Mouse (Mus musculus): ENCODE data around the gene St3gal3.

Gene St3gal3

GRCm38 (mm10) chr4:117926545-117927482, 207.9 kb downstream of the St3gal3 start:
- peak; percentile 50 for DNase-seq (ENCODE audit: low spot score)

DNA sequence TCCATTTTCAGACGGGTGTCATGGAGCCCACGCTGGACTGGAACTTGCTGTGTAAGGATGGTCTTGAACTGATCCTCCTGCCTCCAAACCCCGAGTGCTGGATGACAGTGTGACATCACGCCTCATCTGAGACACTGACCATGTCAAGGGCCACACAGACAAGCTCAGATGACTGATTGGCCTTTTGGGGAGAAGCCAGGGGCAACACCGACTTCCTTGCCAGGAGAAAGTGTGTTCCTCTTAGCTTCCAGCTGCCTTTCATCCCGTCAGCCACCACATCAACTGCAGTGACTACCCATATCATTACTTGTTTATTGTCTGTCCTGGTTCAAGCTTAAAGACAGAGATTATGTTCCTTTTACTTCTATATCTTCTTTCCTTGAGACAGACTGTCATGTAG, 209.8 kb downstream of the St3gal3 start:
- no peak for DNase-seq (ENCODE audit: low spot score)

DNA sequence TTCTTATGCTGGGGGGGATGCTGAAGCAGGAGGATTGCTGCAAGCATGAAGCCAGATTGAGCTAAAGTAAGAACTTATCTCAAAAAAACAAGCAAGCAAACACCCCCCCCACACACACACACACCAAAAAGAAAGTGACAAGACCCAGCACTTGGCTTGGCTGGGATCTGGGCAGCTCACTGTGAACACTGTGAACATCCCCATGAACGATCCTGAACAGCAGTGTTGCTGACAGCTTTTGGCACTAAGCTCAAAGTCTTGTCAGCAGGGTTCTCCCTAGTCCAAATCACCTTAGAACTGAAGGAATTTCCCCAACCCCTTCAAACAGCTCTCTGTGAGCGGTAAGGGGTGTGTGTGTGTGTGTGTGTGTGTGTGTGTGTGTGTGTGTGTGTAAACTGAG, 211.3 kb downstream of the St3gal3 start:
- no peak for DNase-seq (ENCODE audit: low spot score)

DNA sequence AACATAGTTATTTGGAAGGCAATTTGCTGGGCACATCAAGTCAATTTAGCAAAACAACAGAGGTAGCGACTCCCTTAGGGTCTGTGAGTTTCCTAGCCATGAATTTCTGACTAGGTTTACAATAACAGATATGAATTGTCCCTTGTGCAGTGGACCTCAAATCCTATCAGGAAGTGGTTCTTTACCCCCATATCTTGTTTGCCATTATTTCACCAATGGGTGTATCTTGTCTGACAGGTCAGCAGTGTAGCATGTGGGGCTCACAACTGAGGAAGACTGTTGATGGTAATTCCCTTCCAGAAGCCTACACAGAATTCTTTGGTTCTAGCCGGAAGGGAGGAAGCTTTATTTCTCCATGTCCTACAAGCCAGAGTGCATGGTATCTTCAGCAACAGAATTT, 213.4 kb downstream of the St3gal3 start:
- no peak for DNase-seq (ENCODE audit: low spot score)

GRCm38 (mm10) chr4:117918762-117919161, 216.0 kb downstream of the St3gal3 start:
- no peak for DNase-seq (ENCODE audit: low spot score)

- DNase-seq (ENCODE audit: low spot score), result no peak
These were observed 216.5 kb downstream of the St3gal3 start for GRCm38 (mm10) chr4:117918261-117918660.

DNA sequence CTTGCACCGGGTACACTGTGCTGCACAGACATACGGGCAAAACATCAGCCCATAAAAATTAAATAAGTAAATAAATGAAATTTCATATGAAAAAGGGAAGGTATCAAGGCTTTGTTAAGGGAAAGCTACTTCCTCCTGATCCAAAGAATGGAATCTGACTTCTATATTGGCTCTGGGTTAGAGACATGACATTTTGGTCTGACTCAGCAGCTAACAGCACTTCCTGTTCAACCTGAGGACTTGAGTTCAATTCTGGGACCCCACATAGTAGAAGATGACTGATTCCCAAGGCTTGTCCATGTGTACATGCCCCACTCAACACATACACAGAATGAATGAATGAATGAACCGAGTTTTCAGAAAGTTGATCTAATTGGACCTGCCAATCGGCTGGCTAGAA, 216.9 kb downstream of the St3gal3 start:
- no peak for DNase-seq (ENCODE audit: low spot score)

DNA sequence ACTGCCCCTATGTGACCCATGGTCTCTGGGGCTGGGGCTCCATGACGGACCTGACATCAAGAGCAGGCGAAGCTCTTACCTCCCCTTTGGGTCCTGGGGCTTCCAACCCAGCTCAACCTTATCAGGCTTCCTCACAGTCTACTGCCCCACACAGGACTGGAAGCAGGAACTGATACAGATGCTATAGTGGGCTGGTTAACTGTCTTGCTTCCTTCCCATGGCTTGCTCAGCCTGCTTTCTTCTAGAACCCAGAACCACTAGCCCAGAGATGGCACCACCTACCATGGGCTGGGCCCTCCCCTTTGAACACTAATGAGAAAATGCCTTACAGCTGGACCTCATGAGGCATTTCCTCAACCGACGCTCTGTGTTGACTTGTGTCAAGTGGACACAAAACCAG, 217.3 kb downstream of the St3gal3 start:
- DNase-seq (ENCODE audit: low spot score), result no peak

DNA sequence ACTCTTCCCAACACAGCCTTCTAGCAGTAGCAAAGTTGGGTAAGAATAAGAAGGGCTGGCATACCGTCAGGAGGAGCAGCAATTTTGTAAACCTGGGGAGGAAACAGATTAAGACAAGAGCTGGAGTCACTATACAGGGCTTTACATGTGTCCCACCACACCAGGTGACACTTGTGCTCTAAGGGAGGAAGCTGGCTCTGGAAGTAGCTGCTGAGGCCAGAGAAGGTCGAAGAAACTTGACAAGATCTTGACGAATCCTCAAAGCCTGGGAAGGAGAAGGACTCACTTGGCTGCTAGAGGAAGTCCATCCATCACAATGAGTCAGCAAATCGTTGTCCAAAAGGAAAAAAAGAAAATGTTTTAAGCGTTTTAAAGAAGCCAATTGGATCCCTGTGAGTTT, 218.3 kb downstream of the St3gal3 start:
- DNase-seq (ENCODE audit: low spot score), result no peak

DNA sequence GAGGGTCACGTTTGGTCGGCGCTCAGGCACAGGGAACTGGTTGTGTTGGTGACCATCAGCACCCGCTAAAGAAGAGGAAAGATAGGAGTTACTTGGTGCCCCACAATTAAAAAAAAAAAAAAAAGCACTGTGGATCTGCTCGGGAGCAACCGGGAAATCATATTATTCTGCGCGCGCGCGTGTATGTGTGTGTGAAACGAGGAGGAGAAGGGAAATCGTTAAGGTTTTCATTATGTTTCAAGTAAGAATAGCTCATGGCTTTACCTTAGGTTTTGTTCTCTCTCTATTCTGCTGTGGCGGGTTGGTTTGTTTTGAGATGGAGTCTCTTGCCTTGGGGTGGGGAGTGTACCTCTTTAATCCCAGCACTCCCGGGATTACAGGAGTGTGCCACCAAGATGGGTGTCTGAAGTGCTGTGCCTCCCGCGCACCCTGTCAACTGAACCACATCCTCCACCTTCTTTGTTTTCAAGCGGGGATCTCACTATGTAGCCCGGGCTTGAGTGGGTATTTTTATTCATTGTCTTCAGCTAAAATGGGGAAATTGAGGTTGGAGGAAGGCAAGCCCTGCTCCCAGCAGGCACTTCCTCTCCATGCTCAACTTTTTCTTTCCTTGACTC, 219.1 kb downstream of the St3gal3 start:
- no peak for DNase-seq (ENCODE audit: low spot score)

- DNase-seq (ENCODE audit: low spot score), result peak; percentile 85
These were observed 219.9 kb downstream of the St3gal3 start, which contains the start of gene Ipo13 for GRCm38 (mm10) chr4:117914591-117915442. Ipo13 (minus strand) TSS chr4:117914999.

DNA sequence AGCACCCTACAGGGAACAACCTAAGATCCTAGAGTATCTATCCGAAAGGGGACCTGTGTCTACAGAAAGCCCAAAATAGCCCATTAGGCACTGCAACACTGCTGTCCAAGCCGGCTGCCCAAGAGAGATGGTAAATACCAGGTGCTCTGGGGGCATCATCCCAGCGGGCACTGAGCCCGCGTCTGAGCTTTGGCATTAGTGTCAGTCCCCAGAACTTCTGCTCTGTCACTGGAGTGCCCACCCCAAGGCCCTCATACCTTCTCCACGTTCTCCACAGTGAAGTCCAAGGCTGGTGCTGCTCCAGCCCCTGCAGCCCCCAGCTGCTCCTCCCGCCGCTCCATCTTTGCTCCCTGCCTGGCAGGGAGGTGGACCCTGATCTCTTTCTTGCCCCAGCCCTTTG, 220.7 kb downstream of the St3gal3 start:
- DNase-seq (ENCODE audit: low spot score), result no peak

- no peak for DNase-seq (ENCODE audit: low spot score)
These were observed 221.3 kb downstream of the St3gal3 start for GRCm38 (mm10) chr4:117913421-117913820.

DNA sequence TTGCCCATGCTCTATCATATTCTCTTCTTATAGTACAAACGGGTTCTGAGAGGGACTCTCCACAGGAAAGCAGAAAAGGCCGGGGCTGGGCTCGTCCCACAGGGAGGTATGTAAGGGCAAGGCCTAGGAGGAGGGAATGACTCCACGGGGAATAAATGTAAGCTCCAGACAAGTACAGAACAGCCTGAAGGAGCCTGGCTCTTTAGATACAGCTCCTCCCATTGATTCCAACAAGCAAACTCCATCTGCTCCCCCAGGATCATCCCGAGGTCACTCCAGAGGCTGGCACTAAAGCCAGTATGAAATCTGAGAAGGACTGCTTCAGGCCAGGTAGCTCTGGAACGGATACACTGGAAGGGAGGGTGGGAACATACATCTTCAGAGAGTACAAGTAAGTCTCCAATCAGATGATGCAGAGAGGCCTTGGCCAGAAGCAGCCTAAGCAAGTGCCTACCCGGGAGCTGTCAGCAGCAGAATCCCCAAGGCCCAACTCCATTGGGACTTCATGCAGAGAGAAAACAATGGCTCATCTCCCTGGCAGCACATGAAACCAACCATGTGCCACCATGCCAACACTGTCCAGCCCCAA, 221.9 kb downstream of the St3gal3 start:
- no peak for DNase-seq (ENCODE audit: low spot score)

- no peak for DNase-seq (ENCODE audit: low spot score)
These were observed 222.6 kb downstream of the St3gal3 start for GRCm38 (mm10) chr4:117912131-117912561.

- DNase-seq (ENCODE audit: low spot score), result no peak
These were observed 225.8 kb downstream of the St3gal3 start for GRCm38 (mm10) chr4:117908834-117909453.

- no peak for DNase-seq (ENCODE audit: low spot score)
These were observed 228.5 kb downstream of the St3gal3 start for GRCm38 (mm10) chr4:117906196-117906595.

GRCm38 (mm10) chr4:117904761-117905160, 230.0 kb downstream of the St3gal3 start:
- no peak for DNase-seq (ENCODE audit: low spot score)

DNA sequence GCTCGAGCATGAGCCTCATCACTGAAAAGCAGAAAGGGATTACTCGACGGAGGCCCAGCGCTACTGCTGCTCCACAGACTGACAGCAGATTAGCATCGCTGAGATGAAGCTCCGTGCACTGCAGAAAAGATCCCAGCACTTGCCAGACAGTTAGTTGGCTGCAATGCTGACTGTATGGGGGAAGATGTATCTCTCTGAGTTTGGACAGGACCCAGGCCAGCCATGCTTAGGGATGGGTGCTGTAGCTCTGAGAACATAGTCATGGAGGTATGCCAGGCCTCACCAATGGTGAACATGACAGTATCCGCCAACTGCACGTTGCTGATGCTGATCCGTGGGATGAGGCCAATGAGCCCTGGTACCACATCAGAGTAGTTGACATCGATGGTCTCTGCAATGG, 230.6 kb downstream of the St3gal3 start:
- no peak for DNase-seq (ENCODE audit: low spot score)

DNA sequence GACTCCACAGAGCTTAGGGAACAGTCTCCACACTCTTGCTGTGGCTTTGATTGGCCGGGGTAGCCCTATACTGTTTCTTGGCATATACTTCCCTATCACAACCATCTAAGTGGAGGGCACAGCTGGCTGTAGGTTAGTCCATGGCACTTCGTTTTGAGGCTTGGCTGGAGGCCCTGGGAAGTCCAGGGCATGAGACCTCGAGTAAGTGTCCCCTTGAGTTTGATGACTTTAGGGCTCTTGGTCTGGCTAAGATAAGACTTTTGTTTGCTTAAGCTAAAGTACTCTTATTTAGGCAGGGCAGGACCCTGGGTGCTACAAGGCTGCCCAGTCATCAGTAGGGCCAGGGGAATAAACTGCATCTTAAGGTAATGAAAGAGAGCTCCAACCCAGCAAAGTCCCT, 236.6 kb downstream of the St3gal3 start:
- DNase-seq (ENCODE audit: low spot score), result no peak

DNA sequence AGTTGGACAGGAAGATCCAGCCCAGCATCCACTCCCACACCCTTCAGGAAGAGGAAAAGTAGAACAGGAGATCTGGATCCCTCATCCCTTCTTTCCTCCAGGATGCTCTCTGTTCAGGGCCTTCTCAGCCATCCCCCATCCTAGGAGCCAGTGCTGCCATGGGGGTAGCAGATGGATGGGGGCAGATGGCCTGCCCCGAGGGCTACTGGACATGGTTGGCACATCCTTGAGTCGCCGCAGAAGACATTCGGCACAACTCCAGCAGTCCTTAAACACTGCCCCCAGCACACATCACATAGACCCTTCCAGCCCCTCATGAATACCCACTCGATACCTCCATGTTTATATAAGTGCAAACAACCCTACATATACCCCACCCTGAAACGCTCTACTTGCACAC, 238.7 kb downstream of the St3gal3 start:
- DNase-seq (ENCODE audit: low spot score), result no peak

- no peak for DNase-seq (ENCODE audit: low spot score)
These were observed 239.4 kb downstream of the St3gal3 start for GRCm38 (mm10) chr4:117895339-117895738.
